Mouse (Mus musculus): ENCODE measurements around the gene Abt1.

Abt1 gene

GRCm38 (mm10) chr13:23438521-23438920 lies 14.9 kb upstream of the Abt1 start:
- DNase-seq (ENCODE audit: low spot score in 2 of 2), result peak in 1 of 2 experiments; percentile 65

GRCm38 (mm10) chr13:23437908-23438307 lies 14.2 kb upstream of the Abt1 start:
- DNase-seq (ENCODE audit: low spot score in 2 of 2), result peak in 1 of 2 experiments; percentile 95

- DNase-seq (ENCODE audit: low spot score in 2 of 2), result peak in 1 of 2 experiments; percentile 64
Measured at GRCm38 (mm10) chr13:23436861-23437822, 13.5 kb upstream of the Abt1 start.

GRCm38 (mm10) chr13:23436231-23436661 lies 12.6 kb upstream of the Abt1 start:
- peak in 1 of 2 experiments; percentile 65 for DNase-seq (ENCODE audit: low spot score in 2 of 2)

- DNase-seq (ENCODE audit: low spot score in 2 of 2), result no peak
Measured at GRCm38 (mm10) chr13:23435676-23436075, 12.0 kb upstream of the Abt1 start.

GRCm38 (mm10) chr13:23435241-23435640 lies 11.6 kb upstream of the Abt1 start:
- no peak for DNase-seq (ENCODE audit: low spot score in 2 of 2)

- no peak for DNase-seq (ENCODE audit: low spot score in 2 of 2)
Measured at GRCm38 (mm10) chr13:23434426-23434825, 10.8 kb upstream of the Abt1 start.

GRCm38 (mm10) chr13:23433801-23434200 lies 10.1 kb upstream of the Abt1 start:
- DNase-seq (ENCODE audit: low spot score in 2 of 2), result no peak

- no peak for DNase-seq (ENCODE audit: low spot score in 2 of 2)
Measured at GRCm38 (mm10) chr13:23433206-23433605, 9.5 kb upstream of the Abt1 start.

- peak in 1 of 2 experiments; percentile 99 for DNase-seq (ENCODE audit: low spot score in 2 of 2)
Measured at GRCm38 (mm10) chr13:23432562-23433201, 9.0 kb upstream of the Abt1 start.

- DNase-seq (ENCODE audit: low spot score in 2 of 2), result peak in 1 of 2 experiments; percentile 91
Measured at GRCm38 (mm10) chr13:23431351-23431771, 7.7 kb upstream of the Abt1 start.

- peak in 1 of 2 experiments; percentile 83 for DNase-seq (ENCODE audit: low spot score in 2 of 2)
Measured at GRCm38 (mm10) chr13:23430734-23431133, 7.1 kb upstream of the Abt1 start.

GRCm38 (mm10) chr13:23429771-23430380 lies 6.2 kb upstream of the Abt1 start:
- no peak for DNase-seq (ENCODE audit: low spot score in 2 of 2)

- no peak for DNase-seq (ENCODE audit: low spot score in 2 of 2)
Measured at GRCm38 (mm10) chr13:23428166-23428993, 4.7 kb upstream of the Abt1 start.

- no peak for DNase-seq (ENCODE audit: low spot score in 2 of 2)
Measured at GRCm38 (mm10) chr13:23427401-23427910, 3.8 kb upstream of the Abt1 start.

GRCm38 (mm10) chr13:23426922-23427321 lies 3.3 kb upstream of the Abt1 start:
- peak in 1 of 2 experiments; percentile 60 for DNase-seq (ENCODE audit: low spot score in 2 of 2)

- peak in 1 of 2 experiments; percentile 61 for DNase-seq (ENCODE audit: low spot score in 2 of 2)
Measured at GRCm38 (mm10) chr13:23426335-23426734, 2.7 kb upstream of the Abt1 start.

- DNase-seq (ENCODE audit: low spot score in 2 of 2), result peak in 1 of 2 experiments; percentile 84
Measured at GRCm38 (mm10) chr13:23425505-23425904, 1.8 kb upstream of the Abt1 start.

GRCm38 (mm10) chr13:23424494-23425325 lies 1.0 kb upstream of the Abt1 start:
- peak; percentile 70 to 90 for DNase-seq (ENCODE audit: low spot score in 2 of 2)

GRCm38 (mm10) chr13:23424052-23424380 lies 350 bp upstream of the Abt1 start:
- DNase-seq (ENCODE audit: low spot score in 2 of 2), result no peak

All from left cerebral cortex, adult 9 months (tissue).